Mouse (Mus musculus): ENCODE measurements at regions not wholly inside any gene's neighbourhood (a gene's known extent, or its start where the extent isn't known, plus 50 kb on each side); places are given as distances from the start of the nearest gene placed in this dataset.
A peak's percentile ranks its signal among the peaks of the same experiment; 100 is the strongest.
"Not testable (repeated sequence)": the region's sequence is repeated elsewhere in the genome, so short reads cannot be mapped to it uniquely, and the experiment has no call there.

- no peak for ATAC-seq (ENCODE audit: low read depth)
- no peaks in the 10 kb centered on the region for H3K9me3 ChIP-seq (ENCODE audit: control insufficient read depth, low read length)
- H3K36me3 ChIP-seq (ENCODE audit: control insufficient read depth, insufficient read depth, low read length) = no peaks in the 10 kb centered on the region
- no peak overlapping the region for H3K27ac ChIP-seq (ENCODE audit: low read length)
- no peaks in the 10 kb centered on the region for H3K27me3 ChIP-seq (ENCODE audit: control insufficient read depth, insufficient read depth, low read depth, low read length)
- H3K4me2 ChIP-seq (ENCODE audit: low read depth, low read length) = no peak overlapping the region
- no peaks in the 10 kb centered on the region for H3K4me1 ChIP-seq (replicated peaks; ENCODE audit: control insufficient read depth, insufficient read depth, low read length)
- 63% methylated on average over 2 of the region's 2 CpGs for WGBS
- H3K4me3 ChIP-seq (ENCODE audit: low read length) = no peak overlapping the region
- H3K9ac ChIP-seq (ENCODE audit: low read length) = no peak overlapping the region
These were observed 853.5 kb downstream of the Tbl1xr1 start for GRCm38 (mm10) chr3:22929762-22930519.

GRCm38 (mm10) chr3:22945646-22946045 is 869.2 kb downstream of the Tbl1xr1 start:
- not testable (repeated sequence) for H3K9me3 ChIP-seq (ENCODE audit: control insufficient read depth, low read length); ATAC-seq (ENCODE audit: low read depth); H3K4me3 ChIP-seq (ENCODE audit: low read length); H3K36me3 ChIP-seq (ENCODE audit: control insufficient read depth, insufficient read depth, low read length); H3K4me1 ChIP-seq (replicated peaks; ENCODE audit: control insufficient read depth, insufficient read depth, low read length); H3K4me2 ChIP-seq (ENCODE audit: low read depth, low read length); H3K27ac ChIP-seq (ENCODE audit: low read length); H3K9ac ChIP-seq (ENCODE audit: low read length); H3K27me3 ChIP-seq (ENCODE audit: control insufficient read depth, insufficient read depth, low read depth, low read length)
- 78% methylated on average over 4 of the region's 4 CpGs for WGBS

- H3K4me3 ChIP-seq (ENCODE audit: low read length) = no peak overlapping the region
- 0 out of 2 replicates have a peak, but pooled peaks cover 2% of the 10 kb centered on the region for H3K4me1 ChIP-seq (replicated peaks; ENCODE audit: control insufficient read depth, insufficient read depth, low read length)
- no peaks in the 10 kb centered on the region for H3K36me3 ChIP-seq (ENCODE audit: control insufficient read depth, insufficient read depth, low read length)
- H3K4me2 ChIP-seq (ENCODE audit: low read depth, low read length) = no peak overlapping the region
- no peaks in the 10 kb centered on the region for H3K27me3 ChIP-seq (ENCODE audit: control insufficient read depth, insufficient read depth, low read depth, low read length)
- H3K27ac ChIP-seq (ENCODE audit: low read length) = no peak overlapping the region
- ATAC-seq (ENCODE audit: low read depth) = no peak
- WGBS = 73% methylated on average over 4 of the region's 4 CpGs
- H3K9me3 ChIP-seq (ENCODE audit: control insufficient read depth, low read length) = no peaks in the 10 kb centered on the region
- no peak overlapping the region for H3K9ac ChIP-seq (ENCODE audit: low read length)
These were observed 870.7 kb downstream of the Tbl1xr1 start for GRCm38 (mm10) chr3:22947181-22947580.

GRCm38 (mm10) chr3:22948168-22948768 is 871.8 kb downstream of the Tbl1xr1 start:
- WGBS = 49% methylated on average over 5 of the region's 5 CpGs
- H3K27ac ChIP-seq (ENCODE audit: low read length) = no peak overlapping the region
- H3K4me2 ChIP-seq (ENCODE audit: low read depth, low read length) = no peak overlapping the region
- no peak overlapping the region for H3K4me3 ChIP-seq (ENCODE audit: low read length)
- H3K36me3 ChIP-seq (ENCODE audit: control insufficient read depth, insufficient read depth, low read length) = no peaks in the 10 kb centered on the region
- no peaks in the 10 kb centered on the region for H3K9me3 ChIP-seq (ENCODE audit: control insufficient read depth, low read length)
- H3K27me3 ChIP-seq (ENCODE audit: control insufficient read depth, insufficient read depth, low read depth, low read length) = no peaks in the 10 kb centered on the region
- H3K9ac ChIP-seq (ENCODE audit: low read length) = no peak overlapping the region
- 0 out of 2 replicates have a peak, but pooled peaks cover 2% of the 10 kb centered on the region for H3K4me1 ChIP-seq (replicated peaks; ENCODE audit: control insufficient read depth, insufficient read depth, low read length)
- peak; percentile 91 for ATAC-seq (ENCODE audit: low read depth)

GRCm38 (mm10) chr3:22957422-22957821 is 881.0 kb downstream of the Tbl1xr1 start:
- Histone ChIP-seq H3K36me3 (ENCODE audit: control insufficient read depth, insufficient read depth, low read length) (no peaks in the 10 kb centered on the region), H3K4me3 (ENCODE audit: low read length) (no peak overlapping the region), H3K27ac (ENCODE audit: low read length) (no peak overlapping the region), H3K27me3 (ENCODE audit: control insufficient read depth, insufficient read depth, low read depth, low read length) (no peaks in the 10 kb centered on the region), H3K9me3 (ENCODE audit: control insufficient read depth, low read length) (no peaks in the 10 kb centered on the region), H3K4me1 (replicated peaks; ENCODE audit: control insufficient read depth, insufficient read depth, low read length) (no peaks in the 10 kb centered on the region), H3K9ac (ENCODE audit: low read length) (no peak overlapping the region), H3K4me2 (ENCODE audit: low read depth, low read length) (no peak overlapping the region)
- no peak for ATAC-seq (ENCODE audit: low read depth)
- 26% methylated on average over 1 of the region's 1 CpGs for WGBS

- no peaks in the 10 kb centered on the region for H3K27me3 ChIP-seq (ENCODE audit: control insufficient read depth, insufficient read depth, low read depth, low read length)
- H3K4me2 ChIP-seq (ENCODE audit: low read depth, low read length) = no peak overlapping the region
- no peak for ATAC-seq (ENCODE audit: low read depth)
- H3K27ac ChIP-seq (ENCODE audit: low read length) = no peak overlapping the region
- H3K4me3 ChIP-seq (ENCODE audit: low read length) = no peak overlapping the region
- H3K9me3 ChIP-seq (ENCODE audit: control insufficient read depth, low read length) = no peaks in the 10 kb centered on the region
- H3K36me3 ChIP-seq (ENCODE audit: control insufficient read depth, insufficient read depth, low read length) = no peaks in the 10 kb centered on the region
- H3K9ac ChIP-seq (ENCODE audit: low read length) = no peak overlapping the region
- 63% methylated on average over 1 of the region's 1 CpGs for WGBS
- H3K4me1 ChIP-seq (replicated peaks; ENCODE audit: control insufficient read depth, insufficient read depth, low read length) = no peaks in the 10 kb centered on the region
These were observed 896.2 kb downstream of the Tbl1xr1 start for GRCm38 (mm10) chr3:22972681-22973080.

- H3K36me3 ChIP-seq (ENCODE audit: control insufficient read depth, insufficient read depth, low read length) = no peaks in the 10 kb centered on the region
- WGBS = 54% methylated on average over 1 of the region's 1 CpGs
- no peak overlapping the region for H3K9ac ChIP-seq (ENCODE audit: low read length)
- H3K4me2 ChIP-seq (ENCODE audit: low read depth, low read length) = no peak overlapping the region
- H3K4me3 ChIP-seq (ENCODE audit: low read length) = no peak overlapping the region
- no peaks in the 10 kb centered on the region for H3K27me3 ChIP-seq (ENCODE audit: control insufficient read depth, insufficient read depth, low read depth, low read length)
- no peak overlapping the region for H3K27ac ChIP-seq (ENCODE audit: low read length)
- no peaks in the 10 kb centered on the region for H3K9me3 ChIP-seq (ENCODE audit: control insufficient read depth, low read length)
- no peak for ATAC-seq (ENCODE audit: low read depth)
- H3K4me1 ChIP-seq (replicated peaks; ENCODE audit: control insufficient read depth, insufficient read depth, low read length) = no peaks in the 10 kb centered on the region
These were observed 900.3 kb downstream of the Tbl1xr1 start for GRCm38 (mm10) chr3:22976801-22977200.

GRCm38 (mm10) chr3:22979896-22980890 is 903.7 kb downstream of the Tbl1xr1 start:
- no peak overlapping the region for H3K9ac ChIP-seq (ENCODE audit: low read length)
- H3K4me3 ChIP-seq (ENCODE audit: low read length) = no peak overlapping the region
- H3K27me3 ChIP-seq (ENCODE audit: control insufficient read depth, insufficient read depth, low read depth, low read length) = no peaks in the 10 kb centered on the region
- no peak overlapping the region for H3K27ac ChIP-seq (ENCODE audit: low read length)
- H3K4me2 ChIP-seq (ENCODE audit: low read depth, low read length) = no peak overlapping the region
- no peaks in the 10 kb centered on the region for H3K36me3 ChIP-seq (ENCODE audit: control insufficient read depth, insufficient read depth, low read length)
- H3K9me3 ChIP-seq (ENCODE audit: control insufficient read depth, low read length) = no peaks in the 10 kb centered on the region
- H3K4me1 ChIP-seq (replicated peaks; ENCODE audit: control insufficient read depth, insufficient read depth, low read length) = no peaks in the 10 kb centered on the region
- 76% methylated on average over 1 of the region's 1 CpGs for WGBS
- ATAC-seq (ENCODE audit: low read depth) = no peak

GRCm38 (mm10) chr3:22982430-22982829 is 906.0 kb downstream of the Tbl1xr1 start:
- no peaks in the 10 kb centered on the region for H3K27me3 ChIP-seq (ENCODE audit: control insufficient read depth, insufficient read depth, low read depth, low read length)
- no peak for ATAC-seq (ENCODE audit: low read depth)
- no peak overlapping the region for H3K27ac ChIP-seq (ENCODE audit: low read length)
- H3K36me3 ChIP-seq (ENCODE audit: control insufficient read depth, insufficient read depth, low read length) = no peaks in the 10 kb centered on the region
- H3K4me2 ChIP-seq (ENCODE audit: low read depth, low read length) = no peak overlapping the region
- H3K9ac ChIP-seq (ENCODE audit: low read length) = no peak overlapping the region
- no peaks in the 10 kb centered on the region for H3K4me1 ChIP-seq (replicated peaks; ENCODE audit: control insufficient read depth, insufficient read depth, low read length)
- no peaks in the 10 kb centered on the region for H3K9me3 ChIP-seq (ENCODE audit: control insufficient read depth, low read length)
- no peak overlapping the region for H3K4me3 ChIP-seq (ENCODE audit: low read length)

Measured in lung, embryonic 16.5 days (tissue).